Mouse (Mus musculus) E14TG2a.4 (cell line): Measurements from ENCODE around the gene Gm20517.

Source experiments
- CTCF ChIP-seq: conservative IDR thresholded peaks from 2 replicates; pipeline ENCODE4 v1.5.1; 2014; ENCODE audit warnings: low read length
- NANOG ChIP-seq: IDR thresholded peaks from 2 replicates; pipeline ENCODE4 v1.6.1; 2014; ENCODE audit warnings: borderline replicate concordance, low read length, mixed read lengths
- POU5F1 ChIP-seq: IDR thresholded peaks from 2 replicates; pipeline ENCODE4 v1.6.1; 2014; ENCODE audit warnings: low read length, borderline replicate concordance

GRCm38 (mm10) chr17:47564612-47565011, 46.8 kb upstream of the Gm20517 start:
- TF ChIP-seq CTCF (no peak), NANOG (no peak), POU5F1 (no peak)
